Mouse (Mus musculus) stomach, postnatal 0 days (tissue): Measurements from ENCODE around the gene Habp2.

ENCODE experiments used
- CTCF ChIP-seq: IDR thresholded peaks from 2 replicates; pipeline ENCODE4 v1.5.1; 2016; ENCODE audit warnings: antibody characterized with exemption, low read depth, mild to moderate bottlenecking, moderate library complexity
- EP300 ChIP-seq: optimal IDR thresholded peaks from 2 replicates; pipeline ENCODE3; 2016; ENCODE audit warnings: antibody characterized with exemption

GRCm38 (mm10) chr19:56346750-56347149 is 59.8 kb downstream of the Habp2 start:
- TF ChIP-seq EP300: no peak
- no peak for TF ChIP-seq CTCF
